Mouse (Mus musculus) left cerebral cortex, adult 2 months (tissue): ENCODE measurements at regions not wholly inside any gene's neighbourhood (a gene's known extent, or its start where the extent isn't known, plus 50 kb on each side); places are given as distances from the start of the nearest gene placed in this dataset.
"Not testable (repeated sequence)": the region's sequence is repeated elsewhere in the genome, so short reads cannot be mapped to it uniquely, and the experiment has no call there.

Source experiments
- DNase-seq, 2 experiments: peaks; one replicate each; pipeline ENCODE4 v3.0.0; 2021 to 2022; ENCODE audit warnings: low spot score in 2 of 2, mixed read lengths in 1 of 2; ENCODE audit errors: extremely low spot score in 1 of 2
- H3K27ac ChIP-seq: fragments of 200-600 bp; 2 replicates; pipeline ENCODE4 v1.8.1; 2022
- H3K4me3 ChIP-seq: fragments of 200-600 bp; 2 replicates; pipeline ENCODE4 v1.8.1; 2022
- CTCF ChIP-seq: fragments of 200-600 bp; IDR thresholded peaks from 2 replicates; pipeline ENCODE4 v1.8.1; 2022; ENCODE audit warnings: antibody characterized with exemption, mild to moderate bottlenecking, moderate library complexity
- intact Hi-C: fragments of 180-260 bp; cut with DNase I; formaldehyde crosslinking; loops from one replicate; pipeline ENCODE4 v1.15.1; 2025

DNA sequence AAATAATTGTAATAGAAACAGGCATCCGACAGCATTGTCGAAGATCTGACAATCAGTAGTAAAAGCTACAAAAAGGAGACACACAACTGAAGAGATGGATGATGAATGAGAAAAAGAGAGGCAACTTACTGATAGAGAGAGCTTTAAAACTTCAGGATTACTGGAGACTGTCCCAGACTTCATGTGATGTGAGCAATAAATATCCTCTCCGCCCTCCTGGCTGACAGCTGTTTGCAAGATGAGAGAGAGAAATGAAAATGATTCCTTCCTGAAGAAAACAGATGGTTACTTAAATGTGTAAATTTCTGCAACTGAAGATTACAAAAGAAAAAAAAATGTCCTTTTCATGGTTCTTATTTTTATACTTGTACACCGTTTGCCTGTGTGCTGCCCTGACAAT is 306.7 kb upstream of the Ncam2 start:
- H3K27ac ChIP-seq = no peak overlapping the region
- peak; percentile 11 to 20 for DNase-seq
- intact Hi-C loops = no loop called here
- no peak for TF ChIP-seq CTCF
- H3K4me3 ChIP-seq = no peak overlapping the region

DNA sequence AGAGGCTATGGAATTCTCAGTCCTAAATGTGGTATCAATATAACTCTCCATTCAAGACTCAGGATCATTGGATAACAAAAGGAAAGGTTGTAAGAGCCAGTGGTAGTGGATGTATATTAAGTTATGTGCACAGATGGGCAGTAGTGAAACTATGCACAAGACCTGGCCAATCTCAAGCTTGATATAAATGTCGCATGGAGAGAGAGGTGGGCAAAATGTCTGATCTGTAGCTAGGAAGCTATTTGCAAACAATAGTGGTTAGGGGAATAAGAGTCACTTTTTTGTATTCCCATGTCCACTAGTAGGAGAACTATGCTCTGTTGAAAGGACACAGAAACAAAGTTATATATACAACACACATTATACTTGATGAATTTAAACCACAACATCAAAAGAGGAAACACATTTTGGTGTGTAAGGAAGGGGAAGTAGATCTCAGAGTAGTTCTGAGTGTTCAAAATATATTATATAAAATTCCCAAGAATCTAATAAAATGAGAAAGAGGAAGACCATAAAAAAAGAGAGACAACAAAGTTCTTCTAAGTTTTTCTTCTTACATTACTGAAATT is 279.7 kb upstream of the Ncam2 start:
- Histone ChIP-seq H3K4me3 (no peak overlapping the region), H3K27ac (no peak overlapping the region)
- intact Hi-C loops = no loop called here
- no peak for DNase-seq
- no peak for TF ChIP-seq CTCF

DNA sequence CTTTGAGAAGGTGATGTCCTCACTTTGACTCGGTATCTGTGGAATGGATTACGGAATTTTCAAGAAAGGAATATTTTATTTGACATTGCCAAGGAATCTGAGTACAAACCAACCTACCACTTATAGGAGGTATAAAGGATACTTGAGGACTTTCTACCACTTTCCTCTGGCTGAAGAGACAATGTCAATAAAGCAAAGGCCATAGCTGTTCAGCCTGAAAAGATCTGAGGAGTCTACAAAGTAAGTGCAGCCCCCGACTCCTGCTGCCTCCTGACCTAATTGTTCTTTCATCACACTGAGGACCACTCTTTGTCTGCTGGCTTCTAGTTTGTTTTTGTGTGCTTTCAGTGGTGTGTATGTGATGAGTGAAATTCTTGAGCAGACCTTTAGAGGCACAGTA is 269.5 kb upstream of the Ncam2 start:
- intact Hi-C loops = no loop called here
- TF ChIP-seq CTCF = no peak
- H3K4me3 ChIP-seq = no peak overlapping the region
- H3K27ac ChIP-seq = no peak overlapping the region
- DNase-seq = no peak

DNA sequence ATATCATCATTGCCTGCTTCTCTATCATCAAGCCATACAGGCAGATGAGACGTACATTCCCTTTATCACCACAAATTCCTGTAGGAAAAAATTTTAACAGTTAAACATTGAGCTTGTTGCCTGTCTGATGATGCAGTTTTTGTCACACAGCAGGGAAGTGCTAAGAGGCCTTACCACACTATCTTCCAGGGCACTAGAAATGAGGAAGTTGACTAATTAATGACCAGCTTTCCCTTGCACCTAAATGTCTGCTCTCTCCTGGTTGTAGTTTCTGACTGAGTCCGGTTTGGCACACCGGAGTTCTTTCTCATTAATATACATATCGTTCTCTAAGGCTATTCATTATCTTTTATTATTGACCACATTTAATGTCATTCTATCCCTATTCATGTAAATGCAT is 269.0 kb upstream of the Ncam2 start:
- TF ChIP-seq CTCF = no peak
- no peak for DNase-seq
- no peak overlapping the region for H3K27ac ChIP-seq
- intact Hi-C loops = no loop called here
- no peak overlapping the region for H3K4me3 ChIP-seq

DNA sequence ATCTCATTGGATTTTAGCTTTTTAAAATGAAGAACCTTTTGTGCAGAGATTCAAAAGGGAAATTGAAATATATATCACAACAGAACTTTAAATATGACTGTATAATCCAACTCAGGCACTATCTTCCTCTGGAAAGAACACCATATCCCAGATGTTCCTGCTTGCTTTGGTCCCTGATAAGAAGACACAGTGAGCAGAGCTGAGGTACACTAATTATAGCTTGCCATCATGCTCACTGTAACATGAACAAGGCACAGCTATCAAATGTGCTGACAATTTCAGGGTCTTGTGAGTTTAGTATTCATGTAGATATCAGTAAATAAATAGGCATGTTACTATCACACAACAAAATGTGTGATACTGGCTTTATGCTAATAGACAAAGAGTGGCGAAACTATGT is 264.8 kb upstream of the Ncam2 start:
- no peak for DNase-seq
- intact Hi-C loops = no loop called here
- no peak for TF ChIP-seq CTCF

DNA sequence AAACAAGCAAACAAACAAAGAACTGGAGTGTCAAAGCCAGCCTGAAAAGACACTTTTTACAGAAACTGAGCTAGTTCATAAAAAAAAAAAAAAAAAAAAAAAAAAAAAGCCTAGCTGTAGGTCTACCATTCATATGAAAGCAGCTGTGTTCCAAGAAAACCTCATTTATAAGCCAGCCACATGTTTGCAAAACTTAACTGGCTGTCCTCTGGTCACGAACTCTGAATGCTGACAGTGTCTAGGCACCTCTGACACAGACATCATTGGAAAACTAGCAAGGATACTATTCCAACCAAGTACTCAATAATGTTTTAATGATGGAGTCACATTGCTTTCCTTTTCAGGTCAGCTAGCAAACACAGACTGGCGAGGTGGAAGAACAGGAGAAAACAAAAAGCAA is 238.4 kb upstream of the Ncam2 start:
- TF ChIP-seq CTCF = no peak
- Histone ChIP-seq H3K27ac (no peak overlapping the region), H3K4me3 (no peak overlapping the region)
- DNase-seq = no peak
- intact Hi-C loops = no loop called here

More for the DNA sequence above, 264.8 kb upstream of the Ncam2 start:
- Histone ChIP-seq H3K27ac (no peak overlapping the region), H3K4me3 (no peak overlapping the region)

DNA sequence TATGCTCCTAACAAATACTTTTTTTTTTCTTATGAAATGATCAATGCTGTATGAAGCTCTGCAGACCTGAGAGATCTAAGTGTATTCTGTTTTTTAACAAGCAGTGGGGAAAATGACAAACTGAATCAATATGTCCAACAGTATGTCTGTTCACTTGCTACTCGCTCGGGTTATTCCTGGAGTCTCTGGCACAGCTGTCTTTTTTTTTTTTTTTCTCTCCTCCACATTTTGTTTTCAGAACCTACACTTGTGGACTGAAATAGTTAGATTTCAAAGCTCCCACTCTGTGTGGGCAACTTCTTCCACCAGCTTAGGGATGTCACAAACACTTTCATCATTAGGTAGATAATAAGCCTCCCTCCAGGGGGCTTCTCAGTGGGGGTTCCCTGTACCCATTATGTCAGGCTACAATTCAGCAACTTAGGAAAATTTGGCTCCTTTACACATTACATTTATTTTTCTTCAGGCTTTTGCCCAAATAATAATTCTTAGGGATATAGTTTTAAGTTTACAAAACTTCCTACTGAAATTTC is 218.9 kb upstream of the Ncam2 start:
- no peak for DNase-seq
- TF ChIP-seq CTCF = no peak
- Histone ChIP-seq H3K27ac (no peak overlapping the region), H3K4me3 (no peak overlapping the region)
- intact Hi-C loops = no loop called here

DNA sequence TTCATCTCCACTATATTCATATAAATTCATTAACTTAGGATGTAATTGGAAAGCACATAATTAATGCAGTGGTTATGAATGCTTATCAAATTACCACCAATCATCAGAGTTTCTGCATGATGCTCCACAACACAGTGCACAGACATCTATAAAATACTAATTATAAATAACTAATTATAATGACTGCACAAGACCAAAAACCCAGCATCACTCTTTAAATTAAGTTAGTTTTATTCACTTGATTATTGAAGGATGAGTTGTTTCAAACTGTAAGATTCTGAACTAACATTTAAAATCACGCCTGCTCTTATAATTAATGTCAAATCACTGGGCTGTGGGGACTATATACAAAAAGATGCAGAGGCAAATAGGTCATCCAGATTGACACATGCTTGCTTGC is 212.7 kb upstream of the Ncam2 start:
- DNase-seq = no peak
- Histone ChIP-seq H3K27ac (no peak overlapping the region), H3K4me3 (no peak overlapping the region)
- TF ChIP-seq CTCF = no peak
- intact Hi-C loops = no loop called here

DNA sequence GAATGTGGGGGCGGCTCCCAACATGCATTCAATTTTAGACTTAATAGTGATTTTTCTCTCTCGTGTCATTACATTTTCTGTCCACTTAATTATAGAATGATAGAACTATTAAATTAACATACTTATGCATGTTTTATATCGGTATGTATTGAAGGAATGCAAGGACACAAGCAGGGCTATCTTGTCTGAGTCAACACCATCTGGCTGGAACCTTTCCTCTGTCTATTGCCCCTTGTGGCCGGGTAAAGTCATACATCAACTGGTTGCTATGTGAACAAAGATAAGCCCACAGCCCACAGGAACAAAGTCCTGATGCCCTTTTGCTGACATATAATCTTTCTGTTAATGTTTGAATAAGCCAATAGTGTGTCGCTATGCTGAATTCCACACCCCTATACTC is 163.7 kb upstream of the Ncam2 start:
- H3K4me3 ChIP-seq, intact Hi-C loops, H3K27ac ChIP-seq, DNase-seq: not testable (repeated sequence)

DNA sequence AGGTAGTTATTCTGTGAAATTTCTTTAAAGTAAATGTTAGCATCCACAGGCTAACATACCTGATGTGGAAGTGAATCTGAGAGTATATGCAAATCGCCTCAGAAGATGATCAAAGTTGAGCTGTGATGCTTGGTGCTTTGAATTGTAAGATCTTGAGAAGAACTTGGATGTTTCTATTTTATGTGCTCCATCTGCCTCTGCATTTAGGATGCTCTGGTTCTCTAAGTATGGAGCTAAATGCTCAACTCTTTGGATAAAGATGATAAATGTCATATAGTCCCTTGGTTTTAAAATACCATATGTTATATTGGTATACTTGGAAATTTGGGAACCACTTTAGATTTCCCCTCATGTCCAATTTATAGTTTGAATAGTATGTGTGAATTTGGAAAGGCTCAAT is 159.2 kb upstream of the Ncam2 start:
- Histone ChIP-seq H3K27ac (no peak overlapping the region), H3K4me3 (no peak overlapping the region)
- TF ChIP-seq CTCF = no peak
- intact Hi-C loops = no loop called here
- no peak for DNase-seq

DNA sequence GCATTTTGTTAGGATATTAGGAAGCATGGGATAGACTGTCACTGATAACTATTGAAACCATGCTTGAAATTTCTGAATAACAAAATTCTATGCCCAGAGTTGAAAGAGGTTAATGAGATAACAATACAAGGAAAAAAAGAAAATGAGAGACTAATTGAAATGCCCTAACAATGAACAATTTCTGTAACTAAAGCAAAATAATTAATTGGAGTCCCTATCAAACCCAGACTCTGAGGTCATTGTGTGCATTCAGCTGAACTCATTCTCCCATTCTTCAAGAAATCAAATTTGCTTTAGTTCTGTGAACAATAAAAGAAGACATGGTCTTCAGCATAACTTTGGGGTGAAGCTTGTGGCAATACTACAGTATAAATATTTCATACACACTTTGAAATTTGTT is 154.8 kb upstream of the Ncam2 start:
- Histone ChIP-seq H3K4me3 (no peak overlapping the region), H3K27ac (no peak overlapping the region)
- DNase-seq = no peak
- TF ChIP-seq CTCF = no peak
- intact Hi-C loops = no loop called here

DNA sequence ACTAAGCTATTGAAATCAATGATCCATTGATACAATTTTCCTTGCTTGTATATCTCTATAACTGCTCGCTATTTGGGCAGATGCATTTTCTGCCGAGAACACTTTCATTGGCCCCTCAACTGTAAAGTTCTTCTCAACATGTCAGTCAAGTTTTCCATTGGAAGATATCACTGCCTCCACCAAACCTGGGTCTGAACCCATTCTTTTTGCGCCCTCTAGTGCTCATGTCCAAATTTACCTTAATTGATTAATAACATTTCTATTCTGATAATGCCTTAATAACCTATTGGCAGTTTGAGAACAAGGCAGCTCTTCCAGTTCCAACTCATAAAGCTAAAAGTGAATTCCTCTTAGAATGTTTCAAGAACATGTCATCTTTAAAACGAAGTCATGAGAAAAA is 132.2 kb upstream of the Ncam2 start:
- Histone ChIP-seq H3K4me3 (no peak overlapping the region), H3K27ac (no peak overlapping the region)
- no peak for DNase-seq
- intact Hi-C loops = loop anchor here (5.0 to 10.0 kb wide), 2 partner anchors 611 to 1164 kb away; no protein-coding TSS in a partner anchor
- TF ChIP-seq CTCF = peak; percentile 45
